Mouse (Mus musculus) kidney, adult 8-10 months (tissue): ENCODE data around the gene Pipox.

Experiments
- DNase-seq, 2 experiments: peaks; one replicate each; pipeline ENCODE4 v3.0.0; 2022

Gene Pipox

DNA sequence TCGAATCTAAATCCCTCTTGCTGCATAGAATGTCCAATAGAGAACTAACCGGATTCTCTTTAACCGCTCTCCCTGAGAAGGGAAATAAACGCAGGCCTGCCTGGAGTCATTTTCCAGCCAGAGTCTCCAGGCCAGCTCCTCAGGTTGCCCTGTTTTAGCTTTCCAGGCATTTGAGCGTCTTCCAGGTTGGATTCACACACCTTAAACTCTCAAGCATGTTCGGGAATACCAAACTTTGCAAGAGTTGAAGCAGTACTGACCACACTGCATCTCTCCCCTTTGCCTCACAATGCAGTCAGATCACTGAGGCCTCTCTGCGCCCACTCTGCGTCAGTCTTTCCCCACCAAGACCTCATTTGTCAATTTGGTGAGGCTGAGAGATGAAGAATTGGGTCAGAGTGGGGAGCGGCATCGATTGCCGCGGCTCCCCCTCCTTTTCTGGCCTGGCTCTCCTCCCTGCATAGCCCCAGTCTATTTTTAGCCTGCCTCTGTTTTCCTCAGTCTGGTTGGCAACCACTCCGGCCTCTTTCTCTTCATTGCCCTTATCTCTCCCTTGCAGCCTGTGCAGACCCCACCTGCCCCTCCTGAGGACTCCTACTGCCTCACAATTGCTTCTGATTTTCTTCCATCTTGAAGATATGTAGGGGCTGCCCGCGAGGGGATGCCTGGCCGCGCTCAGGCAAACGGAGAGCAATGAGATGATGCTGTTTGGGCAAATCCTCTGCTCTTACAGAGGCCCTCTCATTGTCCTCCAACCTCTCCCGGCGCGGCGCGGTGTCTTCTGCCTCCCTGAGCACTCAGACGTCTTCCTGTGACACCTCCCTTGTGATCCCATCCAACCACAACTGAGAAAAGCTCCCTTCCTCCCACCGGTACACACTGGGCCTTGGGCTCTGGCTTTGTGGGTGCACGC is 17.8 kb downstream of the Pipox start:
- no peak for DNase-seq

DNA sequence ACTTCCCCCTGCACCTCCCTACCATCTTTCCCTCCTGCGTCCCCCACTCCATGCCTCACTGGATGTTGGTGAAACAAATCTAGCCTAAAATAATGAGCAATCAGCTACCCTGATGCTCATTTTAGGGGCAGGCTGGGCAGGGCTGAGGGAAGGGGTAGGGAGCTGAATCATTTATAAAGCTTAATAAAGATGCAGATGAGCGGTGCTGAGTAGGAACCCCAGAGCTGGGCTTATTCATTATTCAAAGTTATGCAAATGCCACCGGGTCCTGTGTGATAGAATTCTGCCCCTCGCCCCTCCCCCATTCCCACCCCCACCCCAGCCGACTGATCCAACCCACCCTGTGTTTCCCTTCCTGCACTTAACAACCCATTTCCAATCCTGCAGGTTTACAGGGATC is 18.6 kb downstream of the Pipox start:
- no peak for DNase-seq

DNA sequence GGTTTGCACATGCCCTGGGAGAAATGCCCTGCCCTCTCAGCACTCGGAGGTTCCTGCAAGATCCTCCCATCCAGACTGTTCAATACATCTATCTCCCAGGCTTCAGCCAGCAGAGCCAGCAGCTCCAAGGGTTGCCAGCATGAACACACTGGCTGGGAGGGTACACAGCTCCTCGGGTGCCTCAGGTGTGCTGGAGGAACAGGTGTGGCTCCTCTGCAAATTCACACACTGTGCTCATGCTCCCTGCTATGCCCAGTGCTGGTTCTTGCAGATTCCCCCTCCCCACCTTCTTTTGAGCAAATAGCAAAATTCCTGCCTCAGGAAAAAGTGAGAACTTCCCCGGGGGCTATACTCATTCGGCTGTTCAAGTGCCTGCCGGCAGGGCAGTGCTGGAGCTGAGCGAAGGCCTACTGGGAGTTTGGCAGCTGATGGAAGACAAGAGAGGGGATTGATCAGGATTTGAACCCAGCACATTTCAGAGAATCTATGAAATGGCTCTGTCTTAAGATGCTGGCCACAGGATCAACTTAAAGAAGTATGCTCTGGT is 19.1 kb downstream of the Pipox start:
- no peak for DNase-seq

DNA sequence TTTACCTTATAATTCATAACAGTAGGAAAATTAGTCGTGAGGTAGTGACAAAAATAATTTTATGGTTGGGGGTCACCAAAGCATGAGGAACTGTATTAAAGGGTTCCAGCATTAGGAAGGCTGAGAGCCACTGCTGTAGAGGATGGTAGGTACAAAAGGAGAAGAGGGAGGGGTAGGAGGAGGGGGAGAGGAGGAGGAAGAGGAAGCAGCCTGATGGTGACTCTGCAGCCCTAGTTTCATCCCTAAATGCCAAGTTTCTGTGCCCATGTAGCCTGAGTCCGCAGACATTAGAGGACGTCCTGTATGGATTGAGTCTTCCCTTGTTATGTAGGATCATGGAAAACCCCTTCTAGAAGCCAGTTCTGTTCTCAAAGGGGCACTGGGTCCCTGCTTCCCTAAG is 20.8 kb downstream of the Pipox start:
- no peak for DNase-seq

DNA sequence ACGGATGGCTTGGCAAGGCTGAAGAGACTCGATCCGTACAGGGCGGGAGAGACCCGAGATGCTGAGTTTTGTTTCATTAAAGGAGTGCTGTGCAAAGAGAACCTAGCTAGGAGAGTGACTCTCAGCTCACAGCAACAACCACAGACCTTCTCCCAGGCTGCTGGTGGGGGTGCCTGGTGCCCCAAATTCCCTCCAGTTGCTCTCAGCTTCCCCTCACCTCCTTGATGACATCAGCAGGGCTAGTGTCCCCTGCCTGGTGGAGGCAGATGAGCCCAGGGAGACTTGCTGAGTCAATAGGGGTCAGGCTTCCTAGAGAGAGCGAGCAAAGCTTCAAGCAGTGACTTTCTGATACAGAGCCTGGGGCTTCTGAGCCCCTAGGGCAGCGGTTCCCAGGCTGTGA is 21.2 kb downstream of the Pipox start:
- DNase-seq, result no peak

DNA sequence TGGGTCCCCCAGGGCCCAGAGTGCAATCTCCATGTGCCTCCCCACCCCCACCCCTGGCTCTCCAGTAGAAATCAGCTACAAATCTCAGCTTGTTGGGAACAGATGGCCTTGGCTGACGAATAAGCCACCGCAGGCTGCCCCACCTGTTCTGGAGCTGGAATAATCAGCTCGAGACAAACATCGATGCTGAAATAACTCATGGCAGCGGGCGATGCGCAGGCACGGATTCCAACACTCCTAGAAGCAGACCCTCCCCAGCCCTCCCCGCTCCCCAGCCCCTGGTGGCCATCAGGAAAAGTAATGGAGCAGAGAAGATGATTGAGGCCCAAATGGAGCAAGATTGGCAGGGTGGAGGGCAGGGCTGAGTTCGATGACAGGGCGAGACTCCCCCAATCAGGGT is 21.7 kb downstream of the Pipox start:
- no peak for DNase-seq

DNA sequence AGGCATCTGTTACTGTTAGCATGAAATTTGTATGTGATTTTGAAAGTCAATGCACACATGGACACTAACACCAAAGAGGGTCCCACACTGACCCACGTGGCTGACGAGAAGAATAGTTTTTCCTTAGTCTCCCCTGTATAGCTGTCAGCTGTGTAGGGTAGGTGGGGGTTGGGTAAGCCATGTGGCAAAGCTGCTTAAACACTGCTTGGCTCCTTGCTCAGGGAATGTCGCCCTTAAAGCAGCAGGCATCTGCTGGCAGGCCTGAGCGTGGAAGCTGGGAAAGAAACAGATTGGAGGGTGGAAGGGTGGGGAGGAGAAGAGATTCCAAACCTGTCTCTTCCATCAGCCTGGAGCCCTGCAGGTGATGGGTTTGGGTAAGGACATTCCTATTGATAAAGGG is 22.5 kb downstream of the Pipox start:
- no peak for DNase-seq

DNA sequence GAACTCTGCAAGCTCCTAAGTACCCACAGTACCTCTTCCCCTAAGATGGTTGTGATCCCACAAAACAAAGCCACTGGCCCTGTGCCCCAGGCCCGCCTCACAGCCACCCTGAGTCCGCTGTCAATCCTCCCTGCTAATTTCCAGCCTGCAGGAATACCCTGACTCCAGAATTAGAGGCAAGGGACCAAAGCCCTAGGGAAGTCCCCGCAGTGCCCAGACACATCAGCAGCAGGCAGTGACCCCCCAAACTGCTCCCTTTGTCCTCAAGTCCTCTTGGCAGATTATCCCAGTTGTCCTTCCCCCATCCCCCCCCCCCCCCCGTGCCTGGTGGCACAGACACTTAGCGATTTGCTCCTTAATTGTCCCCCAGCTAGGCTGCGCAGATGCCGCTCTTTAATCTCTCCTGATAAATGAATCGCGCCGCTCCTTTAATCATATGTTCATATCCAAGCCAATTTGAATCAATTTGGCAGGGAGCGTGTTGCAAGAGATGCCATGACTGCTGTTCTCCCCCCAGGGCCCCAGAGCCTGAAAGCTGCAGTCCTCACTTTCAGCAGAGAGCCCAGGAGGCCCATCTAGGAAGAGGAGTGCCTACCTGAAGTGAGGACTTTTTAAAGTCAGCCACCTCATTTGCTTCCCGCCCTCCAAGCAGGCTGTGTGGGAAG is 26.3 kb downstream of the Pipox start:
- no peak for DNase-seq

DNA sequence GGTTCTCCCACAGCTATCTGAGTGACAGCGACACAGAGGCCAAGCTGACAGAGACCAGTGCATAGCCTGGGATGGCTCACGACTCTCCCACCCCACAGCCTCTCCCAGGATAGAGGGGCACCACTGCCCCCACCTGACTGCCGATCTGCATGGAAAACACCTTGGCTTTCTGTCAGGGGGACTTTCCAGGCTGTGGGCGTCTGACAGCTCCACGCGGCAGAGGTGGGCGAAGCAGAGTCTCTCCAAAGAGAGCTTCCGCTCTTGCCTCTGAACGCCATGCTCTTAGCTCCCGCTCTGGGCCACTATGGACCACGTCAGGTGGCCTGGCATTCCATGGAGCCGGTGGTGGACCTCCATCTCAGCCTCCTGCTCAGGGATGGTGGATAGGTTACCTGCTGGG is 29.1 kb downstream of the Pipox start:
- DNase-seq, result no peak

DNA sequence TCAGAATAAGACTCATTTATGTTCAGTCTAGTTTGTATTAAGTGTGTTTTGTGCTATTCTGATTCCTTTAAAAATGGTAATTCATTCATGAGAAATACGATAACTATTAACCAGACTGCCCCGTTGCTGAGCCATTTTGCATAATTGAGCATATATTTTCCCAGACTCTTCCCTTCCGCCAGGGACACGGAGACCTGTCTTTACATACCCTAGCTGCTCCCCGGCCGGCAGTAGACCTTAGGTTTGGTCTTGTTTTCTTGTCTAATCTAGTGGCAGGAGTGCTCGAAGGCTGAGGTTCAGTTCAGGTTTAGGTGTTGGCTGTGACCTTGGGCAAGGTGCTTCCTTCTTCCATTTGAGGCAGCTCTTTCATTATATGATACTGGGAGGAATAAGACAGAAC is 31.0 kb downstream of the Pipox start:
- DNase-seq, result peak in 1 of 2 experiments; percentile 38

DNA sequence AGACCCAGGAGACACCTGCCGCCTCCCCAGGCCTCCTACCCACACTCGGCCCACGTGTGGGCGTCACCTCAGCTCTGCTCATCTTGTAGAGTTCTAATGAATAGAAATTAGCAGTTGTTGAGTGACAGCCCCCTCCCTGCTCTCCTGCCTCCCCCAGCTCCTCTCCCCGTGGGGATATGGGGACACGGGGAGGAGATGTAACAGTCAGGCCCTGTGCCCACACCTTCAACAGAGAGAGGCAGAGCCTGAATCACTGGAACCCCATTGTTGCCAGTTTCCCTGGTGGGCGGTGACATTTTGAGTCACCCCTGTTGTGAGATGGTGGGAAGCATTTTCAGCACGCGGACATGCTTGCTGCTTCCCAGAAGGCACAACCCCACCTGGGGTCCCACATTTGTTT is 32.9 kb downstream of the Pipox start:
- DNase-seq, result no peak

DNA sequence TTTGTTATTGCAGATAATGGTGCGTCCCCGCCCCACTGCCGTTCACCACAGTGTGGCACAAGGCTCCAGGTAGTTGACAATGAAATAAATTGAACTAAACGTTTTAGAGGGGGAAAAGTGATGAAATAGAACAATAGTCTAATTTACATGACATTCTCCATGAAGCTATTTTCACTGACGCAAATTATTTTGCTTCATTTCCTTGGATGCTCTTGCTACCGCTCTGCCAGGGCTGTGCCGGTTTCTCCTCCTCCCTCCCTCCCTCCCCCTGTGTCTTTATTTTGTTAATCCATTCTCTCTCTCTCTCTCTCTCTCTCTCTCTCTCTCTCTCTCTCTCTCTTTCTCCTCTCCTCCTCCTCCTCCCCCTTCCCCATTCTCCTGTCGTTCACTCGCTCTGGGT is 35.3 kb downstream of the Pipox start:
- no peak for DNase-seq

DNA sequence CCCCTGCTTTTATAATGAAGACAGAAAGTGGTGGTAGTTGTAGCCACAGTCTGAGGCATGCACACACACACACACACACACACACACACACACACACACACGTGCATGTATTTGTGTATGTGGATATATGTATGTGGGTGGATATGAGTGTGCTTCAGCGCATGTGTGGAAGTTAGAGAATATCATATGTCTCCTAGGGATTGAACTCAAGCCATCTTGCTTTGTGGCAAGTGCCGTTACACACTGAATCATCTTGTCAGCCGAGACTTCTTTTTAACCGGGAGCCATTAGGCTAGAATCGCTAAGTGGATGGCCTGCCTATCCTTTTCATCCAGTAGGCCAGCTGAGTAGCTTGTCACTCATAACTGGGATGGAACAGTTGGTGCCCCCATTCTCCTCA is 36.8 kb downstream of the Pipox start:
- no peak for DNase-seq

DNA sequence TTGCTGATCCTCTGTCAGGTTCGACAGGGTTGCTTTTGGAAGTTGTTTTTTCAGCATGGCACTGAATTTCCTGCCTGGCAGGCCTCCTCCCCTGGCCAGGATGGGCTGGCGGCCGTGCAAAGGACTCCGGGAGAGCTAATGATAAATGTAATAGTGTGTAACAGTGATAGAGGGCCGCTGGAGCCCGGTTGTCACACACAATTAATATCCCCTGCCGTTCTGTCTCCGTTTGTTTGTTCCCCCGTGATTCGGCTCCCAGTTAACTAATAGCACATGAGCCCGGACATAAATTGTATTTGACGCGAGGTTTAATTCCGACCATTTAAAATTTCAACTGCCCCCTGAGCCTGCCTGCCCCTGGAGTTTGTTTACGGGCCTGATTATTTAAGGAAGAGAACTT is 38.5 kb downstream of the Pipox start:
- DNase-seq, result no peak

DNA sequence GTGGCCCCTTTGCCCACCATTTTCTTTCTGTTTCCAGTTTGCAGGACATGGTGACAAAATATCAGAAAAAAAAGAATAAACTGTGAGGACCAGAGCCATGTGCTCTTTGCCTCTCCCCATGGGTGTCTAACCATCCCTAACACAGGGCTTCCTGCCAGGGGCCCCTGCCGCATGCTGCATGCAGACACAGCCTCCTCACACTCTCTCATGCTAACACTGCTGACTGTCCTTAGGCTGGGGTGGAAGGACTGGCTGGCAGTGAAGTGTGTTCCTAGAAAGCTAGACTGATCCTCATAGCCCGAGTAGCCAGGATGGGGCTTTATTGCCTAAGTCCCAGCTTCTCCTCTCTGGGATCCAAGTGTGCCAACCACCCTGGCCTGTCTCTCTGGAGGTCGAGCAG is 39.3 kb downstream of the Pipox start:
- DNase-seq, result no peak

DNA sequence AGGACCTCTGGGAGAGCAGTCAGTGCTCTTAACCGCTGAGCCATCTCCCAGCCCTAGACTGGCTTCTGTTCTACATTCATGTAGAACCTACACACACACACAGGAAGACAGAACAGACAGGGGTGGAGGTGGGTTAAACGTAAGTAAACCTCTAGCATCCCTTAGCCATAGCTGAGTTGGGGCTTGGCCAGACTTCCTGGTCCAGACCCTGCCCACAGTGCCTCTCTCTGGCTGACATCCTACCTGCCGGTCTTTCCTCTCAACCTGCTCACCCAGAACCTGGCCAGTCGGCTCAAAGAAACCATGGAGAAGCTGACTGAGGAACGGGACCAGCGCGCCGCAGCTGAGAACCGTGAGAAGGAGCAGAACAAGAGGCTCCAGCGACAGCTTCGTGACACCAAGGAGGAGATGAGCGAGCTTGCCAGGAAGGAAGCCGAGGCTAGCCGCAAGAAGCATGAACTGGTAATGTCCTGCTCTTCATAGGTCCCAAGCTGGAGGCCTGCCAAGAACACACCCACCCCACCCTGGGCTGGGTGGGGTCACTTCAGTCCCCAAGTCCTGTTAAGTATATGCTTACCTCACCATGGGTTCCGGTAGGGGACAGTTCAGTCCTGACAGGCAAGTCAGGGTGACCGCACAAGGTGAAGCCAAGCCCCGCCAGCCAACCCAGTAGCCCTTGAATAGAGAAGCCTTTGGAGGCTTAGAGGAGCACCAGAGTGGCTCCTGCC is 40.8 kb downstream of the Pipox start:
- no peak for DNase-seq

DNA sequence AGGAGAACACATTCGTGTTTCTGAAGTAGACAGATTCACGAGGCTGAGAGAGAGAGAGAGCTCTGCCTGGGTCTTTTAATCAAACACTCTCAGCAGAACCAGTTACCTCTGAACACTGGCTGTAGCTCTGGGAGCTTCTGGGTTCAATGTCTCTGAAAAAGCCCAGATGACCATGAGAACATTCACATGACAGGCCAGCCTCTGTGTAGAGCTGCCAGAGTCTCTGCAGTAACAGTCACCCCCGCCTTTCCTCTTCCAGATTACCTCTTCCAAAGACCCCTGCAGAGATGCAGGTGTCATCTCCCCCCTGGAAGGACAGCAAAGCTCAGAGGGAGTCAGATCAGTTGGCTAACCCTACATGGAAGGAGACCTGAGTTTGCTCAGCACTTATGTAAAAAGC is 41.7 kb downstream of the Pipox start:
- no peak for DNase-seq

DNA sequence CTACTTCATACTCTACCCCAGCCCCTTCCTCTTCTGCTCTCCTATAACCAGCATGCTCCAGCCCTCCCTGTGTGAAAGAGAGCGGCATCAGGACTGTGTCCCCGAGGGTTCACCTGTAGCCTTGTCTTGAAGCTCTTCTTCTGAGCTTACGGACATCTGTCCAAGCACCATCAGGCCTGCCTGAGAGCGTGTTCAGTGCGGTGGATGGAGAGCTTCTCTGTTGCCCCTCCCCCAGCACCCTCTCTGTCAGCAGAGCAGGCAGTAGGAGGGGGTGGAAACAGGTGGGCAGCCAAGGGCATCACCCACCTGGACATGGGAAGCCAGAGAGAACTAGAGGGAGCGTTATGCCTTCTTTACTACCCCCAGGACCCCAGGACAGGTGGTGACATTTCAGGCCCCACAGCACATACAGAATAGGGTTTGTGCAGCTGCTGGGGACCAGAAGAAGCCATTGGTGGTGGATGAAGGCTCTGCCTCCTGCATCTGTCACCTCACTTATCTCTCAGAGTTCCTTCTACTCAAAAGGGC is 42.3 kb downstream of the Pipox start:
- DNase-seq, result no peak

DNA sequence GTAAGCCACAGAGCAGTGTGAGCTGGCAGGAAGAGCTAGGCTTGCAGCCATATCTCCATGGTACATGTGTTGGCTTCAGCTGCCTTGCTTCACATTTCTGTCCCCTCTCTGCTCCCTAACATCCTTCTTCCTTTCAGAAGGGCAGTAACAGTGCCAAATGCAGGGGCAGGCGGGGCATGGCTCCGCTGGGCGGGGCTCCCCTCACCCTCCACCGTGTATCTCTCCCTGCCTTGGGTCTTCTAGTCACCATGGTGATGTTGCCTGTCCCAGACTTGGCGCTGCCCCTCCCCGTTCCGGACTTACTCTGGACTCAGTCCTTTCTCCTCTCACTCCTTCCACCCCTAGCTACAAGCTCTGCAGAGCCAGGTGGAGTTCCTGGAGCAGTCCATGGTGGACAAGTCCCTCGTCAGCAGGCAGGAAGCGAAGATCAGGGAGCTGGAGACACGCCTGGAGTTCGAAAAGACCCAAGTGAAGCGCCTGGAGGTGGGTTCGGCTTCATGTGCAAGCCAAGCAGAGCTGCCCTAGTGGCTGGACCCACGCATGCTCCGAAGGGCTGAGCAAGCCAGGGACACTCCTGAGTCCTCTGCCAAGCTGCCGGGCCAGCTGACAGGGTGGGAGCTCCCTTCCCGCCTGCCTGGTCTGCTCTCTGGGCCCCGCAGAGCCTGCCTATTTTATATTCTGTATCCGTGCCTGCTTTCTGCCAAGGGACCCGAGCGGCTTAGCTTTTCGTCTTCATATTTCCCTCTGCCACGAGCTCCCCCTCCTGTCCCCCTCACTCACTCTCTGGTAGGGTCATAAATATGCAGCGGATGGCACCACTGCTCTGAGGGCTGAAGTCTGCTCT is 43.3 kb downstream of the Pipox start:
- DNase-seq, result no peak

DNA sequence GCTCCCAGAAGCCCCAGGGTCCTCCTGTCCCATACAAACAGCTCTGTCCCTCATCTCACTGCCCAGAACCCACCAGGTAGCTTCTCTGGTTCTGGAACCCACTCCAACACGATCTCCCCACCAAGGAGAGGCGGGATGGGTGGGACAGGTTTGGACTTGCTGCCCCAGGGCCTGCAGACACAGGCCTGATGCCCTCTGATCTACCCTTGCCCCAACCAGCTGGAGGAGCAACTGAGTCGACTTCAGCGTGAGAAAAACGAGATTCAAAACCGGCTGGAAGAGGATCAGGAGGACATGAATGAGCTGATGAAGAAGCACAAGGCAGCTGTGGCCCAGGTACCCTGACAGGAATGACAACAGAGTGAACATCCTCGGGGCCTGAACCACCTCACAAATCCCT is 44.7 kb downstream of the Pipox start:
- DNase-seq, result no peak

DNA sequence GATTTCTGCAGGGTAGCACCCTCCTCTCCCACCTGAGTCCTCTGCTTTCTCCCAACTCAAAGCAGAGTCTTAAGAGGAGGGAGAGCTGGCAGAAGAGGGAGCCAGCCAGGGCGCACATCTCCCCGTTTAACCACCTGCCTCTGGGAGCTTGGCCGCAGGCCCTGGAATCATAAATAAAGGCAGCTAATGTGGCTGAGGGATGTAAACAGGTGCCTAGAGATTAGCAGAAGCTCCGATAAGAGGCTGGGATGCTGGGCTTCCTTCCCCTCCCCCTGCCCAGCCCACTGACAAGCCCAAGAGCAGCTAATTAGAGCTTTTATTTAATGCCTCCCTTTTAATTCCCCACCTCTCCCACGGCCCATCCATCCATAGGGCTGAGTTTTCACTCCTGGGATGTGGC is 45.8 kb downstream of the Pipox start:
- no peak for DNase-seq

DNA sequence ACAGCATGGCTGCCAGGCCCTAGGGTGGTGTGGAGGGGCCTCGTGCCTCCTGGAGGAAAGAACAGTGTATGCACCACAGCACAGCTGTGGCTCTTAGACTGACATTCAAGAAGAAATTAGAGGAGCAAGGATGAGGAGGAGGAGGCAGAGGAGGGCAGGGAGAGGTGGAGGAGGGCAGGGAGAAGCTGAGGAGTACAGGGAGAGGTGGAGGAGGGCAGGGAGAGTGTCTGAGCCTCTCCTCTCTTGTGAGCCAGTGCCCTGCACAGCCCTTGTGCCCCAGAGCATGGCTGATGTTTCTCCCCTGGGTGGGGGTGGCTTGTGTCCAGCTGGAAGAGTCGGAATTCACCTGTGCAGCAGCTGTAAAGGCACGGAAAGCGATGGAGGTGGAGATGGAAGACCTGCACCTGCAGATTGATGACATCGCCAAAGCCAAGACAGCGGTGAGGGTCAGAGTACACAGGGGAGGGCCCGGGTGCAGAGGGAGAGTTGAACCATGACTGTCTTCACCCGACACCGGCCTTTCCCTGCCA is 46.2 kb downstream of the Pipox start:
- DNase-seq, result peak; percentile 69
